Mouse (Mus musculus): ENCODE data around the gene Ube2j1.

Gene Ube2j1

DNA sequence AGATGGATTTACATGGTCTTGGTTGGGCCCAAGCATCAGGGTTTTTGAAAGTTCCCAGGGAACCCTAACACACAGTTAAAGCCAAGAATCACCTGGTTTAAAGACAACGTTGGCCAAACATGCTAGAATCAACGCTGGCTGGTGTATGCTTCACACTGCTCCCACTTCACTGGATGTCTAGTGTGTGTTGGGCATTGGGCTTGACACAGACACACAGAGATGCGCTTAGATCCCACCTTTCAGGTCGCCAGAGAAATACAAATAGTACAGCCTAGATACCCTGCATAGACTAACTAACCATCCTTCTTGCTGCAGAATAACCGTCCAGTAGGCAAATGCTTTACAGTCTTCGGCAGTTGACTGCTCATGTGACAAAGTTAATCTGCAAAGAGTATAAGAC lies 39.1 kb downstream of the Ube2j1 start:
- no peak for DNase-seq (ENCODE audit: low read depth, low spot score)

DNA sequence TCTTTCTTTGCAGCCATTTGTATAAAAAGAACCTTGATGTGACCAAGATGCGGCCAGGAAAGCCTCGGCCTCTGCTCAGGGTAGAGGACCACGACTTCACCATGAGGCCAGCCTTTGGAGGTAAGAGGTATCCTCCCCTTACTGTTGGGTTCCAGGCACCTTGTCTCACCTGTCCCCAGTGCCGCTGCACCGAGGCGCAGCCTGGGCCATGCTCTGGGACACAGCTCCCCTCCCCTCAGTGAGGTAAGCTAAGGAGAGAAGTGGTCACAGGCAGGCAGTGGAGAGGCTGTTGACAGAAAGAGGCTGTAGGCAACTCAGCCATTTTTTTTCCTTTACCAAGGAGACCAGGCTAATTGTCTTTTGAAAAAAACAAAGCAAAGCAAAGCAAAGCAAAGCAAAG lies 40.1 kb downstream of the Ube2j1 start:
- no peak for DNase-seq (ENCODE audit: low read depth, low spot score)

DNA sequence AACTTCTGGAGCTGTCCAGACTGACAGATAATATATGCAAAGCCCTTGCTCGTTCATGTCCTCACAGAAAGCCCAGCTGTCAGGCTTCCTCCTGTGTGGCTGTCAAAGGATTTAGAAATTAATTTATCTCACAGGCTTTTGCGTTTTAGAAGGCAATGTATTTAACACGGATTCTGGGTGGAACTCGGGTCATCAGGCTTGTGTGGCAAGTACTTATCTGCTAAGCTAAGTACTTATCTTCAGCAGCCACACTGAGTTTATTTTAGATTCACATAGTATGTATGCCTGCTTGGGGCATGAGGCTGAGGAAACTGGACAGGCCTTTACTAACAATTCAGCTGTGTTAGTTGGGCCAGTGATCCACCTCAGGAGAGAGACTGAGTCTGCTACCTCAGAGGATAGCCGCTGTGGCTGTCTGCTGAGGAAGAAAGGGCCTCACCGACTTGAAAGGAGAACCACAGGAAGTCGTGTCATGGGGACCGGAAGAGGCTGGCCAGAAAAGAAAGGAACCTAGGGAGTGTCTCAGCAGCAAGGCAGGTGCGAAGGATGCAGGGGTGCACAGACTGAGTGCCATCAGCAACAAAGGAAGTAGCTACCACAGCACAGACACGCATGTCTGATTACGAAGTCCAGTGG lies 41.4 kb downstream of the Ube2j1 start:
- no peak for DNase-seq (ENCODE audit: low read depth, low spot score)

DNA sequence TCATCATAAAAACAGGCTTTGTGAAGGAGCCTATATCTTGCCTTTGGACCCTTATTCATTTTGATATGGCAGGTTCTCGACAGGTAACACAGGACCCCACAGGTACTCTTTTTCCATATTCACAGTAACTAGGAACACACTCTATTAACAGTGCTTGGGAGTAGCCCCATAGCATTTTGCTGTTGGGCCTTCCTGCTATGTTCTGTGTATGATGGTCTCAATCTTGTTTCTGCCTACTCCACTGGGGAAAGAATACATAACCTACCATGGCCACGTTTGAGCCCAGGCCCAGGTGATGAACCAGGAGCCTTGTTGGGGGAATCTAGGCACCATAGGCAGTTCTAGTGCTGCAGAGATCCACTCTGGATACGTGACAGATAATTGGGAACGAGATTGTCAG lies 43.2 kb downstream of the Ube2j1 start:
- no peak for DNase-seq (ENCODE audit: low read depth, low spot score)

DNA sequence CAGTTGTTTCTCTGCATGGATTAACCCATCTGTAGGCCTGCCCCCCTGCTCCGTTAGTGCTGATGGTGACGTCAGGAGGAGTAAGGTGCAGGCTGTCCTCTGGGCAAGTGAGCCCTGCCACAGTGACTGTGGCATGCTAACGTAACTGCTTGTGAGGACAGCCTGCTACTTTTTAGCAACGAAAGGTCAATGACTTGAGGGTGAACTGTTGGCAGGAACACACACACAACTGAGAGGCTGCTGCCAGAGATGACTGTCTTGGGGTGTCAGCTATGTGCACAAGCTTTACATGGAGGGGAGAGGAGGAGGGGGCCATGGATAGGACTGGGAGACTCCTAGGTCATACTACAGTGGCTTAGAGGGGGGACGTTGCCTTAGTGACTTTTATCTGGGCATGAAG lies 43.6 kb downstream of the Ube2j1 start:
- DNase-seq (ENCODE audit: low read depth, low spot score): no peak

DNA sequence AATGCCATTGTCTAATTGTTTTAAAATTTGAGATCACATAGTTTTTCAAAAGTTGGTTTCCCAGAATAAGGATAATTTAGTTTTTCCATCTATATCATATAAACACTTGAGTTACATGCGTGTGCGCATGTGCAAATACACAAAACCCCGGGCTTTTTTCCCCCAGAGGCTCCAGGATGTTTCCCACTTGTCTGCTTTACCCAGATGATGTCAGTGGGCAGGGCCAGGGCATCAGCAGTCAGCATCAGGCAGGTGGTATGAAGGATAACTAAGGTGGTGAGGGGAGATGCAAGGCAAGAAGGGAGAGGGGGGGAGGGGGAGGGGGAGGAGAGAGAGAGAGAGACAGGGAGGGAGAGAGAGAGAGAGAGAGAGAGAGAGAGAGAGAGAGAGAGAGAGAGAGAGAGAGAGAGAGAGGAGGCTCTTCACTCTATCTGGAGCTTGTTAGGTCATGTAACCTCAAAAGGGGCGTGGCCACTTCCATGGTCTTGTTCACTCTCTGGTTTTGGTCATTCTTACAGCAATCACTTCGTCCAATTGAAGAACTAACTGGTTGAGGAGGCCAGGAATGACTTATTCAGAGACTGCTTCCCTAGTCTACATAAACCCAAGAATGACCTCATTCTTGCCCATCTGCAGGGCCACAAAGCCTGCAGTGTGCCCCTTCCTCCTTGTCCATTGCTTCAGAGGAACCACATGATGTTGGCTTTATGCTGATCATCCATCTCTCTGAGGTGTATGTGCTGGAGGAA lies 44.7 kb downstream of the Ube2j1 start:
- DNase-seq (ENCODE audit: low read depth, low spot score): no peak

DNA sequence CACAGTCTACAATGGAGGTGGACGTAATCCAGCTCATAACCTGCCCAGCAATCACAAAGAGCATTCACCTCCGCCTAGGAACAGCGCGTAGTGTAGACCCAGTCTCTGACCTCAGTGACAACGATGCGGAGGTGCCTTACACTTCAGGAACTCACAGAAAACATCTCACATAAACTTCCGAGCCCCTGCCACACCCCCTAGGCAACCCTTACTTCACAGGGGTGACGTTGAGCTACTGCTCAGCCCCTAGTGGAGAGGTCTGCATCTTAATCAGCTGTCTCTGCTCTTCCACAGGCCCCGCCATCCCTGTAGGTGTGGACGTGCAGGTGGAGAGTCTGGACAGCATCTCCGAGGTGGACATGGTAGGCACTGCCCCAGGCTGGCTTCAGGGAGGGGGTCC lies 45.9 kb downstream of the Ube2j1 start:
- no peak for DNase-seq (ENCODE audit: low read depth, low spot score)

DNA sequence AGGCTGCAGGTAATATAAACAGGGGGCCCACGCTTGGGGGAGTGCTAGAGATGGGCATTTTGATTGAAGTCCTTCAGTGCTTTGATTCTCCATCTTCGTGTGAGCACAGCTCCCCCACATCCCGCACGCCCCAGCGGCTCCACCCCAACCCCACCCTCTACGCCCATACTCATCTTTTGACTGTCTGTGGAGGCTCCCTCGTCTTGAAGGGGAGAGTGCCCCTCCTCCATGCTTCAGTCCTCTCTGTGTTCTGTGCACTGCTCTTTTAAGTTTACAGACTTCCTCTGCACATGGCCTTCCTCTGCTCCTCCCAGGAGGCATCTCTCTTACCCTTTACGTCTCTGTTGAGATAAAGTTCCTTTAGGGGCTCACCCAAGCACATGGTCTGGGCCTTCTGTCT lies 46.5 kb downstream of the Ube2j1 start:
- no peak for DNase-seq (ENCODE audit: low read depth, low spot score)

DNA sequence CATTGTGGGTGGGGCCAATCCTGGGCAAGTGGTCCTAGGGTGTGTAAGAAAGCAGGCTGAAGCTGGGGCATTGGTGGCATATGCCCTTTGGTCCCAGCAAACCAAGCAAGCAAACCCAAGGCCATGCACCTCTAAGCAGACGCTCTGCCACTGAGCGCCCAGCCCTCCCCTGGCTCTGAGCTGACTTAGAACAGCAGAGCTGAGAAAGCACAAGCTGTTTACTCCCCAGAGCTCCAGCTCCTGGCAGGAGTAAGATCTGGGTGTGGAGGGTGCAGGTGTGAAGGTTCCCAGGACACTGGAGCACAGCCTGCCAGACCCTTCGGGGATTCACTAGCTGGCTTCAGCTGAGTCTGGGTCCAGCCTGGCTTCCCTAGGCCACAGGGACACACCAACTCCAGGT lies 47.3 kb downstream of the Ube2j1 start:
- DNase-seq (ENCODE audit: low read depth, low spot score): no peak

DNA sequence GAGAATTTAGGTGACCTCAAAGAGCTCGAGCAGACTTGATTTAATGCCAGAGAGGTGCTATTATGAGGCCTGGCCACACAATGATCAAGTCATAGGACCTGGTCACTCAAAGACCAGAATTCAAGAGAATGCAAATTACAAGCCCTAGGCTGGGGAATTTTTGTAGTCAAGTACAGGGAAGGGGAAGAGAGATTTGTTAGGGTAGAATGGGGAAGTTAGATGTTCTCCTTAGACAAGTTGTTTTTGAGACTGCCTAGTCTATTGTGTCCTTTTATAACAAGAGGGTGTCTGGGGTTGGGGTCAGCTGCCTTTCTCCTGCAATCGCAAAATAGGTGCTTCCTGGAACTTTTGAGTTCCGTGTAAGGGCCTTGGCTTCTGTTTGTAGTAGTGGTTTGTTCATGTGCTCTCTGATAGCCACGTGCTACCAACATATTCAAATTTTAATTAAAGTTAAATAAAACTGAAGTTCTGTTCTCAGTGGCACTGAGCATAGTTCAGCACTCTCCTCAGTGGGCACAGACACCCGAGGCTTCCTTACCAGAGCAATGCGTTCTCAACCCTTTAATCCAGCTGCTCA lies 68.0 kb downstream of the Ube2j1 start:
- no peak for DNase-seq (ENCODE audit: low read depth, low spot score)
